Mouse (Mus musculus) midbrain, postnatal 0 days (tissue): ENCODE measurements around the gene Cyp4f13. TPM values are rescaled to one million over a fixed set of nuclear protein-coding genes. Genes with fewer than 3 reads are reported as not detected.
A peak's percentile ranks its signal among the peaks of the same experiment; 100 is the strongest.

ENCODE experiments used
- ATAC-seq: fragments of 200-750 bp; cut with Nextera tagmentation; 2 replicates; pipeline ENCODE4 v1.8.0; 2017; ENCODE audit warnings: moderate number of reproducible peaks, mild to moderate bottlenecking, moderate TSS enrichment, moderate library complexity; ENCODE audit not compliant: low FRiP score
- DNase-seq: peaks from one replicate; pipeline ENCODE4 v3.0.0-alpha.2; 2015; ENCODE audit warnings: low spot score
- H3K27ac ChIP-seq: fragments of 300-500 bp; sonication (generic); 2 replicates; pipeline ENCODE4 v1.5.1; 2014; ENCODE audit warnings: low read depth, mild to moderate bottlenecking, low read length, mixed read lengths
- H3K27me3 ChIP-seq: fragments of 300-500 bp; sonication (generic); 2 replicates; pipeline ENCODE4 v1.6.1; 2014; ENCODE audit warnings: low read length, control low read depth, mixed read lengths; ENCODE audit not compliant: insufficient read depth
- H3K36me3 ChIP-seq: fragments of 300-500 bp; sonication (generic); 2 replicates; pipeline ENCODE4 v1.6.1; 2014; ENCODE audit warnings: low read length, control low read depth, mixed read lengths; ENCODE audit not compliant: insufficient read depth
- H3K4me1 ChIP-seq: fragments of 300-500 bp; sonication (generic); 2 replicates; pipeline ENCODE4 v1.6.1; 2014; ENCODE audit warnings: mild to moderate bottlenecking, control low read depth, antibody characterized with exemption, low read length, mixed read lengths; ENCODE audit not compliant: insufficient read depth
- H3K4me2 ChIP-seq: fragments of 300-500 bp; sonication (generic); 2 replicates; pipeline ENCODE4 v1.6.1; 2014; ENCODE audit warnings: low read depth, mild to moderate bottlenecking, low read length, mixed read lengths; ENCODE audit not compliant: poor library complexity, severe bottlenecking
- H3K4me3 ChIP-seq: fragments of 300-500 bp; sonication (generic); 2 replicates; pipeline ENCODE4 v1.5.1; 2014; ENCODE audit warnings: low read depth, mild to moderate bottlenecking, low read length, moderate library complexity
- H3K9ac ChIP-seq: fragments of 300-500 bp; sonication (generic); replicated peaks from 2 replicates; pipeline ENCODE4 v1.6.1; 2014; ENCODE audit warnings: mild to moderate bottlenecking, low read length, moderate library complexity, mixed read lengths; ENCODE audit not compliant: poor library complexity, severe bottlenecking
- H3K9me3 ChIP-seq: fragments of 300-500 bp; sonication (generic); 2 replicates; pipeline ENCODE4 v1.6.1; 2016; ENCODE audit warnings: low read length, control low read depth
- CTCF ChIP-seq: IDR thresholded peaks from 2 replicates; pipeline ENCODE4 v1.5.1; 2016; ENCODE audit warnings: antibody characterized with exemption, mild to moderate bottlenecking
- WGBS: fragments of 180-500 bp; shearing (Covaris S2); extraction: QIAGEN DNeasy Blood & Tissue Kit; methylation state at CpG from one replicate; pipeline ENCODE4 v1.1.7; 2014; 5-methylcytosine and 5-hydroxymethylcytosine counted together
- polyA plus RNA-seq: library from polyadenylated mRNA; unstranded; fragments of >200 nt; fragmentation: Nextera tagmentation; extraction: Ambion mirVana; gene quantifications from 2 replicates; pipeline ENCODE4 v1.2.1, GENCODE M21; 2015
- total RNA-seq: library from RNA; depleted of rRNA; stranded (reverse); fragments of >200 nt; gene quantifications from 2 replicates; pipeline ENCODE4 v1.2.3, GENCODE M21; 2014; rRNA removed

Cyp4f13 gene
- total RNA-seq (8.9 and 15.1 TPM in 2 replicates), polyA plus RNA-seq (8.0 and 8.7 TPM in 2 replicates)

DNA sequence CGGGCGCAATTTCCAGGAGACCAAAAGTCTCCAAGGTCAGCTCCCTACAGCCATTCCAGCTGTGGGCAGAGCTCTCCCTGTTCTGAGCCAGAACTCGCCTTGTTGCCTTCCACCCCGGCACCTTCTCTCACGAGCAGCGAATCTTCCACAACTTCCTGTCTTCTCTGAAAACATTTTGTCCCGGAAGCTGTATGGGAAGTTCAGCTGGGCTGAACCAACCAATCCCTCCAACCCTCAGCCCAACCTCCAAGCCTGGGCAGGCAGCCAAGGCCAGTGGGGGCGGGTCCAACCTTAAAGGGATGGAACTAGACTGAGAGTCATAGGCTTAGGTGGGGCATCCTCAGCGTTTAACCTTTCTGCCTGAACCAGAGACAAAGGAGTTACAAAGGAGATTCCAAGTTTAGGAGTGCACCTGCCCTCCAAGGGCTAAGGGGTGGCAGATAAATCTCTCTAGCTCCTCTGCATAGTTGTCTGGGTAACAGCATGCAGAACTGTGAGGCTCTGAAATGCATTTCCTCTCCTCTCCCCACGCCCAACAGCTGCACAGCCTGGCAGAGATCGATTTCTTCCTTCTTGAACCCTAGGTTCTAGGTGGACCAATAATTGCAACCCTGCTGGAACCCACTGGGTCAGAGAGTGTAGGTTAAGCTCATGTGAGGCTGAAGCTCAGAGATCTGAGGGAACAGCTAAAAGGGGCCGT lies at the start of gene Cyp4f13:
Gene Cyp4f13, minus strand, starts transcription at position 188 of the 700 bp plus-strand sequence.
- peak; percentile 93 for ATAC-seq
- no peak for TF ChIP-seq CTCF
- WGBS = 31% methylated on average over 12 of the region's 12 CpGs
- peak within 1 kb of the TSS; percentile 51 for H3K9ac ChIP-seq
- peak within 1 kb of the TSS; percentile 68 for H3K4me2 ChIP-seq
- H3K36me3 ChIP-seq = no peaks in the 10 kb centered on the region
- H3K4me3 ChIP-seq = peak within 1 kb of the TSS; percentile 43
- peak within 1 kb of the TSS; percentile 48 for H3K27ac ChIP-seq
- DNase-seq = peak; percentile 93
- no peaks in the 10 kb centered on the region for H3K9me3 ChIP-seq
- no peaks in the 10 kb centered on the region; the same call in 1 of the 2 replicates for H3K4me1 ChIP-seq
- no peaks in the 10 kb centered on the region for H3K27me3 ChIP-seq

DNA sequence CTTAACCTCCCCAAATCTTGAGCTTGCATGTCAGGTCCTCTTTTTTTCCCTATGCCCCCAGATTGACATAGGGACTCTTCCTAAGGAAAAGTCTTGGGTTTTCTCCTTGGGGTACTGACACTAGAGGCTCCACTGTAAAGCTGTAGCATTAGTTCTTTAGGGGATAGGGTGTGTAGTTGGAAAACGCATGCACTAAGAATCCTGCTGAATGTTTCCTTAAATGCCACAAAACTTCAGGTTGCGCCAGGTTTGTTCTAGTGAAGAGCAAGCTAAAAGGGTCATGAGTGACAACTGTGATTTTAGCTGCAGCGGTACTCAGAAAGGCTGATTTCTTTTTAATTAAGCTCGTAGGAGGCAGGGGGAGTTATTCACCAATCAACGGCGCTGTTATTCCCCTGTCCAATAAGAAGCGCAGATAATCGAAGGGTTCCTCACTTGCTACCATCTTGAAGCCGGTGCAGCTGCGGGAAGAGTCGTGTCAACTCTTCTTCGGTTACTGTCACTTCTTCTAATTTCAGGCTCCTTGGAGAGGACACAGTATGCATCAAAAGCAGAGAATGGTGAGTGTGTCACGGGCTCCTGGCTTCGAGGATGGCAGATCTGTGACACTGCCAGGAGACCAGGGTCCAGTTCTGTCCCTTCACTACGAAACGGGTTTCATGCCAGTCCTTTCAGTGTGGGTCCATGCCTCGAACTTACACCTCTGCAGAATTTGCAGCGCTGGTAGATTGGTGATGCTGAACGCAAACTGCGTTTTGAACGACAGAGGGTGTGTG lies 45.7 kb upstream of the Cyp4f13 start, which contains the start of gene Zfp952:
Gene Zfp952, plus strand, starts transcription at position 431 of the 776 bp plus-strand sequence.
- ATAC-seq = peak; percentile 98
- 2% methylated on average over 21 of the region's 21 CpGs for whole genome bisulfite sequencing
- TF ChIP-seq CTCF = peak; percentile 25; the same call in 1 of the 2 replicates
- Histone ChIP-seq H3K4me3 (peak within 1 kb of the TSS; percentile 73), H3K27me3 (no peaks in the 10 kb centered on the region), H3K4me1 (peaks cover 4% of the 10 kb centered on the region; the same call in 1 of the 2 replicates), H3K4me2 (peak within 1 kb of the TSS; percentile 83), H3K9me3 (no peaks in the 10 kb centered on the region), H3K9ac (peak within 1 kb of the TSS; percentile 84), H3K36me3 (peaks cover 4% of the 10 kb centered on the region; the same call in 1 of the 2 replicates), H3K27ac (peak within 1 kb of the TSS; percentile 88)
- DNase-seq = peak; percentile 96

DNA sequence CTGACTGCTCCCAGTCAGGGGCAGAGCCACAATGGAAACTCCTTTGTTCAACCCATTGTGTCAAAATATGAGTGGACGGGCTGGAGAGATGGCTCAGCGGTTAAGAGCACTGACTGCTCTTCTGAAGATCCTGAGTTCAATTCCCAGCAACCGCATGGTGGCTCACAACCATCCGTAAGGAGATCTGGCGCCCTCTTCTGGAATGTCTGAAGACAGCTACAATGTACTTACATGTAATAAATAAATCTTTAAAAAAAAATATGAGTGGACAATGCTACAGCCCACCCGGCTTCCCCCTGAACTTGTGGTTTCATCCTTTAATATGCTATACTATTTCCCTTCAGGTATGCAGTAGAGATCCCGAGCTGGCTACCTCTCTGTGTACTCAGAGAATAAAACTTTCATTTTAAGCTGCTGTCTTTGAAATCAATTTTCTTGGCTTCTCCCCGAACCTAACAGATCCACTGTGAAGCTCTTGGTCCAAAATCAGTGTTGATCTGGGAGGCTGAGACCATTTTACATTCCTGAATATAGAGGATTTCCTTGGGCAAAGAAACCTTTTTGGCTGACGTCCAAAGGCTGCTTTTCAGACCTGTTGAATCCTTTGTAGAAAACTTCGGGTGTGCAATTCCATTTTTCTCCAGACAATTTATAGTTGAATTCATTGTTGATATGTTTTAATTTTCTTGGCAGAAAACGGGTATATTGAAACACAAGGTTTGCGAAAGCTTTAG lies 44.9 kb upstream of the Cyp4f13 start:
- H3K9me3 ChIP-seq = no peaks in the 10 kb centered on the region
- 61% methylated on average over 12 of the region's 12 CpGs for WGBS
- no peak overlapping the region; the same call in 1 of the 2 replicates for H3K9ac ChIP-seq
- peak; percentile 22 for DNase-seq
- H3K27me3 ChIP-seq = no peaks in the 10 kb centered on the region
- ATAC-seq = no peak
- H3K36me3 ChIP-seq = peaks cover 4% of the 10 kb centered on the region; the same call in 1 of the 2 replicates
- H3K27ac ChIP-seq = peak overlapping the region; percentile 88; the same call in 1 of the 2 replicates
- peak overlapping the region; percentile 83 for H3K4me2 ChIP-seq
- peak; percentile 52 for TF ChIP-seq CTCF
- H3K4me3 ChIP-seq = peak overlapping the region; percentile 73
- peaks cover 4% of the 10 kb centered on the region; the same call in 1 of the 2 replicates for H3K4me1 ChIP-seq

DNA sequence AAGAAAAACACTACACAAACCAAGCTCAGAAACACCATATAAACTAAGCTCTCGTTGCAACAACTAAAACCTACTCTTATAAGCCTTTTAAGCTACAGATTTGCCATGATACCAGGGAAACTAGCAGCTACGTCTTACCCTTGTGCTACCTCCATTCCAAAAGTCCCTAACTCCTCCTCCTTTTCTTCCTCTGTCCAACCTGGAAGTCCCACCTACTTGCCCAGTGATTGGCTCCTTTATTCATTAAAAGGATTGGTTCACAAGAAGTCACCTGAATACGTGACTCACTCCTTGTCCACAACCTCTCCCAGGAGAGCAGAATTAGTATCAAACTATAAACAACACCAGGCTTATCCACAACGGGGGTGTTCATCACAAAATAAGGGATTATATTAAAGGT lies 39.1 kb upstream of the Cyp4f13 start:
- 73% methylated on average over 4 of the region's 4 CpGs for WGBS
- Histone ChIP-seq H3K36me3 (no peaks in the 10 kb centered on the region), H3K27ac (no peak overlapping the region), H3K9me3 (no peaks in the 10 kb centered on the region), H3K9ac (no peak overlapping the region), H3K4me3 (no peak overlapping the region), H3K4me1 (no peaks in the 10 kb centered on the region), H3K27me3 (no peaks in the 10 kb centered on the region), H3K4me2 (no peak overlapping the region)
- TF ChIP-seq CTCF = no peak
- DNase-seq = no peak
- no peak for ATAC-seq

DNA sequence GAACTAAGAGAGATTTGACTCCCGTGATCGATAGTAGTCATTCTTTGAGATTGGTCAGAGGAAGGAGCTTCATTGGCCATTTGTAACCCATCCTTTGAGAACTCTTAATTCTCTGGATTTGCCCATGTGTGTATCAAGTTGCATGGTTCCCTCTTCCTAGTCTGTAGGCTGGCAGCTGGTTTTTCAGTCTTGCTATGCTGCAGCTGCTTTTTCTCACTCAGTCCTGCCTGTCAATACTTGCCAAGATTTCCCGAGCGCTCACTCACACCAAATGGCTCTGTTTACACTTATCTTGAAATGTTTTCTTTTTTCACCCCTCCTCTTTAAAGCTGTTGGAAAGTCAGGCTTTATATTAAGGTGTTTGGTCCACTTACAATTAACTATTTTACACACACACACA lies 34.2 kb upstream of the Cyp4f13 start:
- H3K9ac ChIP-seq = no peak overlapping the region
- no peaks in the 10 kb centered on the region for H3K27me3 ChIP-seq
- no peak overlapping the region for H3K27ac ChIP-seq
- no peak for TF ChIP-seq CTCF
- DNase-seq (no peak), ATAC-seq (no peak)
- H3K4me3 ChIP-seq = no peak overlapping the region
- no peaks in the 10 kb centered on the region for H3K4me1 ChIP-seq
- no peak overlapping the region for H3K4me2 ChIP-seq
- WGBS = 92% methylated on average over 4 of the region's 4 CpGs
- H3K36me3 ChIP-seq = peaks cover 28% of the 10 kb centered on the region
- no peaks in the 10 kb centered on the region for H3K9me3 ChIP-seq
